Mouse (Mus musculus): ENCODE results near the gene Wdr1. TPM values are rescaled to one million over a fixed set of nuclear protein-coding genes. Genes with fewer than 3 reads are reported as not detected.

Gene Wdr1
- polyA plus RNA-seq, 1 experiment from 2014 or later: 173 TPM

DNA sequence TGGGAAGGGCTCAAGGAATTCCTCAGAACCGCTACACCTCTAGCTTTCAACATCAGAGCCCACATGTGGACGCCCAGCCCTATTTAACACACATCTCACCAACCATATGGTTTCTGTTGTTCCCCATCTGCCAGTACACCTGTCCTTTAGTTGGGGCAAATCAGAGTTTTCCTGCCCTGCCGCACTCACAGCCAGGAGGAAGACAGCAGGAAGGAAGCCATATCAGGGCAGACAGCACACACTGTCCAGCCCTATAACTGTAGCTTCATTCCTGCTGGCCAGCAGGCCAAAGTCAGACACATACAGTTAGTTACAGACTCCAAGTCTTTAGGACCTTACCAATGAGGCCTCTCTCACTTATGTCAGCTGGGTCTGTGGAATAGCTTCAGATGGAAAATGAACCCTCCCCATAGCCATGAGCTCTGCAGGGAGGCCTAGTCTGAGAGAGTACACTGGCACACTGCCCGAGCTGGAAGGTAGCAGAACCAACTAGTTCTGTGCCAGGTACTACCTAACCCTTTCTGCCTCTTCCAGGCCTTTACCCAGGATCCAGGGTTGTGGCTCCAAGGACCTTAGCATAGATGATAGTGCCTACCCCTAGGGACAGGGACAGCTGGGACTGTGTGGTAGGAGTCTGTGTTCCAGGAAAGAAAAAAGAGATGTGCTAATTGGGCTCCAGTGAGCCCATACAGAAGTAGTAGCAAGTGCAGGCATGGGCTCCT, 19.4 kb downstream of the Wdr1 start:
- H3K4me3 ChIP-seq (ENCODE audit: low read depth, low read length): no peak overlapping the region
- no peaks in the 10 kb centered on the region for H3K4me1 ChIP-seq (replicated peaks; ENCODE audit: control insufficient read depth, insufficient read depth, low read length)
- no peak for ATAC-seq
- no peak overlapping the region for H3K27ac ChIP-seq (ENCODE audit: low read depth, low read length)
- H3K9ac ChIP-seq (ENCODE audit: low read depth, low read length): no peak overlapping the region
- no peak for TF ChIP-seq CTCF (IDR thresholded peaks at IDR 0.05; ENCODE audit: low read depth)
- H3K27me3 ChIP-seq (replicated peaks; ENCODE audit: control insufficient read depth, insufficient read depth, low read length): no peaks in the 10 kb centered on the region
- H3K4me2 ChIP-seq (replicated peaks; ENCODE audit: low read depth): no peak overlapping the region
- peaks cover 99% of the 10 kb centered on the region for H3K36me3 ChIP-seq (ENCODE audit: control insufficient read depth, insufficient read depth)
- WGBS: 85% methylated on average over 4 of the region's 4 CpGs
- no peaks in the 10 kb centered on the region for H3K9me3 ChIP-seq (ENCODE audit: control insufficient read depth)

DNA sequence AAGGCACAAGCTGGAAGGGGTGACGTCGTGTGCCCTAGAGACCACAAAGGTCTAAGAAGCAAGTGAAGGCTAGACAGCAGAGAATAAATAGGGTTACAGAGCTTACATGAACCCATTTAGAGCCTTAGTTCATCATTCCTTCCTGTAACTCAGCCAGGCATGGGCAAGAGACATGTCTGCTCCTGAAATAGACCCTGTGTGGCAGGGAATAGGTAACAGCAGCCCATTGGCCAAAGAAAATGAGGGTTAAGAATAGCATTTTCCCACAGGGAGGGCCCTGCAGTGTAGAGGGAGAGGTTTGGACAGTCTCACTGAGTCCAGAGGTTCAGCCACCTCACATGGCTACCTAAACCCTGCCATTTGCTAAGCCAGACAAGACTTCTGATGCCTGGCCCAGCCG, 21.3 kb downstream of the Wdr1 start:
- no peak for TF ChIP-seq CTCF (IDR thresholded peaks at IDR 0.05; ENCODE audit: low read depth)
- 91% methylated on average over 3 of the region's 3 CpGs for WGBS
- H3K4me1 ChIP-seq (replicated peaks; ENCODE audit: control insufficient read depth, insufficient read depth, low read length): no peaks in the 10 kb centered on the region
- no peak for ATAC-seq
- H3K9me3 ChIP-seq (ENCODE audit: control insufficient read depth): no peaks in the 10 kb centered on the region
- no peak overlapping the region for H3K9ac ChIP-seq (ENCODE audit: low read depth, low read length)
- no peak overlapping the region for H3K4me2 ChIP-seq (replicated peaks; ENCODE audit: low read depth)
- no peak overlapping the region for H3K4me3 ChIP-seq (ENCODE audit: low read depth, low read length)
- H3K27ac ChIP-seq (ENCODE audit: low read depth, low read length): no peak overlapping the region
- peaks cover 99% of the 10 kb centered on the region for H3K36me3 ChIP-seq (ENCODE audit: control insufficient read depth, insufficient read depth)
- no peaks in the 10 kb centered on the region for H3K27me3 ChIP-seq (replicated peaks; ENCODE audit: control insufficient read depth, insufficient read depth, low read length)

DNA sequence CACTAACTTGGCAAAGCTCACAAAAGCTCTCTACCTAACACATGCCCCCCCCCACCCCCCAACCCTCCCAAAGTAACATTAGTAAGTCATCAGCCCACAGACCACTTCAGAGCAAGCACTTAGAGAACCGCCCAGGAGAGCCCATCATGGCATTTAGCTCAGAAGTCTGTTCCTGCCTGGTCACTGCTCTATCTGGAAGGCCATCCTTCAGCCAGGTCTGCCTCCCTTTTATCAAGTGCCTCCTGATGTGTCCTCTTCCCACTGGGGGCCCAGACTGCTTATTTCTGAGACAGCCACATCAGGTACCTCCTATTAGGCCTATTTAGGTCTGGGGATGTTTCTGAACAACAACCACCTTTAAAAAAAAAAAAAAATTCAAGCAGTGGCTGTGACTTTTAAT, 22.1 kb downstream of the Wdr1 start:
- Histone ChIP-seq H3K27me3 (replicated peaks; ENCODE audit: control insufficient read depth, insufficient read depth, low read length) (no peaks in the 10 kb centered on the region), H3K9ac (ENCODE audit: low read depth, low read length) (no peak overlapping the region), H3K4me1 (replicated peaks; ENCODE audit: control insufficient read depth, insufficient read depth, low read length) (no peaks in the 10 kb centered on the region), H3K4me3 (ENCODE audit: low read depth, low read length) (no peak overlapping the region), H3K36me3 (ENCODE audit: control insufficient read depth, insufficient read depth) (peaks cover 99% of the 10 kb centered on the region), H3K4me2 (replicated peaks; ENCODE audit: low read depth) (no peak overlapping the region), H3K27ac (ENCODE audit: low read depth, low read length) (no peak overlapping the region), H3K9me3 (ENCODE audit: control insufficient read depth) (no peaks in the 10 kb centered on the region)
- WGBS: 92% methylated on average over 1 of the region's 1 CpGs
- TF ChIP-seq CTCF (IDR thresholded peaks at IDR 0.05; ENCODE audit: low read depth): no peak
- ATAC-seq: no peak

DNA sequence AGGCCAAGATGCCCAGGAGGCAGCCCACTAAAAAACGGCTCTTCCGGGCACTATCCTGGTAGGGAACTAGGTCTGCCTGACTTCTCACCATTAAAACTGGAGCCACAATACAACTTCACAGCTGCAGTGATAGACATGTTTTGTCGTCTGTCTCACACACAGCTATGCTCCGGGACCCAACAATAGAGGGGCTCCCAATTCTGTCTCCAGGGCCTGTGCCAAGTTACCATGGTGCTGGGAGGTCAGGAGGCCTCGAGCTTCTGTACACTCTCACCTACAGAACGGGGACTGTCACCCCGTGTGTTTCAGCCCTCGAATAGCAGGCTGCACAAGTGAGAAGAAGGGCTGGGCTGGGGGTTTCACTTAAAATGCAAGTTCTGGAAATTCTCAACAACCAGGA, 24.5 kb downstream of the Wdr1 start:
- H3K27me3 ChIP-seq (replicated peaks; ENCODE audit: control insufficient read depth, insufficient read depth, low read length): no peaks in the 10 kb centered on the region
- H3K4me2 ChIP-seq (replicated peaks; ENCODE audit: low read depth): no peak overlapping the region
- H3K4me3 ChIP-seq (ENCODE audit: low read depth, low read length): no peak overlapping the region
- no peak overlapping the region for H3K9ac ChIP-seq (ENCODE audit: low read depth, low read length)
- WGBS: 90% methylated on average over 8 of the region's 8 CpGs
- TF ChIP-seq CTCF (IDR thresholded peaks at IDR 0.05; ENCODE audit: low read depth): no peak
- no peak overlapping the region for H3K27ac ChIP-seq (ENCODE audit: low read depth, low read length)
- H3K4me1 ChIP-seq (replicated peaks; ENCODE audit: control insufficient read depth, insufficient read depth, low read length): no peaks in the 10 kb centered on the region
- ATAC-seq: no peak
- H3K9me3 ChIP-seq (ENCODE audit: control insufficient read depth): no peaks in the 10 kb centered on the region
- H3K36me3 ChIP-seq (ENCODE audit: control insufficient read depth, insufficient read depth): peaks cover 99% of the 10 kb centered on the region

DNA sequence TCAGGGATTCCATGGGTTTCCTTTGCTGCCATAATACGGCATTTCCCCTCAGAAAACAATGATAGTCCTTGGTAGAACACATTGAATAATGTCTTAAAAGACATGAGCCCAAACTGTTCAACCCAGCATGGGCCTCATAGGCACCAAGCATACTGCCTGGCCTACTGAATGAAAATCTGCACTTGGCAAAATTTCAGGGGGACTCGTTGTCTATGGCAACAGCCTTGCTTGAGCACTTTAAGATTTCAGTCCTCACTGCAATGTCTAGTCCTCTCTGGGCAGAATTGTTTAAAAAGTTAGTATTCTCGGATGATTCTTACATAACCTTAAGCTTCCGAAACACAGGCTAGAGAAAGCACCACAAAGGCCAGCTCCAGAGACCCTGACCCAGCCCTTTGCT, 25.2 kb downstream of the Wdr1 start:
- no peak for TF ChIP-seq CTCF (IDR thresholded peaks at IDR 0.05; ENCODE audit: low read depth)
- Histone ChIP-seq H3K9ac (ENCODE audit: low read depth, low read length) (no peak overlapping the region), H3K27me3 (replicated peaks; ENCODE audit: control insufficient read depth, insufficient read depth, low read length) (no peaks in the 10 kb centered on the region), H3K9me3 (ENCODE audit: control insufficient read depth) (no peaks in the 10 kb centered on the region), H3K27ac (ENCODE audit: low read depth, low read length) (no peak overlapping the region), H3K36me3 (ENCODE audit: control insufficient read depth, insufficient read depth) (peaks cover 98% of the 10 kb centered on the region), H3K4me2 (replicated peaks; ENCODE audit: low read depth) (no peak overlapping the region), H3K4me1 (replicated peaks; ENCODE audit: control insufficient read depth, insufficient read depth, low read length) (no peaks in the 10 kb centered on the region), H3K4me3 (ENCODE audit: low read depth, low read length) (no peak overlapping the region)
- WGBS: 85% methylated on average over 4 of the region's 4 CpGs
- no peak for ATAC-seq

DNA sequence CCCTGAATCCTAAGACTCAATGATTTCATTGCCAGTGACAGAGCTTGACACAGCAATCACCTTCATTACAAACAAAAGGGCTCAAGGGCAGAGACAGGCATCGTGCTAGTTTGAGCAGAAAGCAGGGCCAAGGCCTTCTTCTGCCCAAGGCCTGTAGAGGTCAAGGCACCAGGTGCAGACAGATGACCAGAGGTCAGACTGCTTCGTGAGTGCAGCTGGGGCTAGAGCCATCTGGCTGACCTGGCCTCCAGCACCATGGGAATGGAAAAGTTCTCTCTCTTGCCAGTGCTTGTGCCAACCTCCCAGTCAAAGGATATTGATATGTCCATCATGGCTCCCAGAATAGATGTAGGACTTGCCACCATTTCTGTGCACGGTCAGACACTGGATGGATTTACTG, 26.2 kb downstream of the Wdr1 start:
- Histone ChIP-seq H3K9ac (ENCODE audit: low read depth, low read length) (no peak overlapping the region), H3K36me3 (ENCODE audit: control insufficient read depth, insufficient read depth) (peaks cover 99% of the 10 kb centered on the region), H3K4me2 (replicated peaks; ENCODE audit: low read depth) (no peak overlapping the region), H3K9me3 (ENCODE audit: control insufficient read depth) (no peaks in the 10 kb centered on the region), H3K4me1 (replicated peaks; ENCODE audit: control insufficient read depth, insufficient read depth, low read length) (no peaks in the 10 kb centered on the region), H3K27me3 (replicated peaks; ENCODE audit: control insufficient read depth, insufficient read depth, low read length) (no peaks in the 10 kb centered on the region), H3K27ac (ENCODE audit: low read depth, low read length) (no peak overlapping the region), H3K4me3 (ENCODE audit: low read depth, low read length) (no peak overlapping the region)
- WGBS: 90% methylated on average over 3 of the region's 3 CpGs
- TF ChIP-seq CTCF (IDR thresholded peaks at IDR 0.05; ENCODE audit: low read depth): no peak
- no peak for ATAC-seq
